Mouse (Mus musculus) embryonic facial prominence, embryonic 15.5 days (tissue): Measurements from ENCODE around the gene Sox5. TPM values are rescaled to one million over a fixed set of nuclear protein-coding genes. Genes with fewer than 3 reads are reported as not detected.

ENCODE experiments used
- ATAC-seq: fragments of 200-750 bp; cut with Nextera tagmentation; 2 replicates; pipeline ENCODE4 v1.8.0; 2017; ENCODE audit warnings: low read depth, moderate TSS enrichment; ENCODE audit not compliant: insufficient number of reproducible peaks, low FRiP score, low TSS enrichment
- H3K27ac ChIP-seq: fragments of 300-500 bp; sonication (generic); replicated peaks from 2 replicates; pipeline ENCODE4 v1.5.1; 2015; ENCODE audit warnings: mild to moderate bottlenecking, inconsistent platforms
- H3K27me3 ChIP-seq: fragments of 300-500 bp; sonication (generic); 2 replicates; pipeline ENCODE4 v1.6.1; 2015; ENCODE audit warnings: inconsistent platforms
- H3K36me3 ChIP-seq: fragments of 300-500 bp; sonication (generic); 2 replicates; pipeline ENCODE4 v1.6.1; 2015; ENCODE audit warnings: mild to moderate bottlenecking, inconsistent platforms
- H3K4me1 ChIP-seq: fragments of 300-500 bp; sonication (generic); 2 replicates; pipeline ENCODE4 v1.6.1; 2015; ENCODE audit warnings: inconsistent platforms
- H3K4me2 ChIP-seq: fragments of 300-500 bp; sonication (generic); replicated peaks from 2 replicates; pipeline ENCODE4 v1.6.1; 2015; ENCODE audit warnings: mild to moderate bottlenecking, inconsistent platforms
- H3K4me3 ChIP-seq: fragments of 300-500 bp; sonication (generic); replicated peaks from 2 replicates; pipeline ENCODE4 v1.5.1; 2015; ENCODE audit warnings: mild to moderate bottlenecking, inconsistent platforms
- H3K9ac ChIP-seq: fragments of 300-500 bp; sonication (generic); 2 replicates; pipeline ENCODE4 v1.6.1; 2015; ENCODE audit warnings: inconsistent platforms
- H3K9me3 ChIP-seq: fragments of 300-500 bp; sonication (generic); replicated peaks from 2 replicates; pipeline ENCODE4 v1.6.1; 2016; ENCODE audit warnings: inconsistent platforms
- WGBS: fragments of 180-500 bp; shearing (Covaris S2); methylation state at CpG from one replicate; pipeline ENCODE4 v1.1.7; 2015; 5-methylcytosine and 5-hydroxymethylcytosine counted together
- polyA plus RNA-seq: library from polyadenylated mRNA; unstranded; fragments of >200 nt; fragmentation: Nextera tagmentation; extraction: Ambion mirVana; gene quantifications from 2 replicates; pipeline ENCODE4 v1.2.1, GENCODE M21; 2015

The Sox5 gene
- polyA plus RNA-seq, 1 experiment from 2014 or later, result 20.5 TPM

DNA sequence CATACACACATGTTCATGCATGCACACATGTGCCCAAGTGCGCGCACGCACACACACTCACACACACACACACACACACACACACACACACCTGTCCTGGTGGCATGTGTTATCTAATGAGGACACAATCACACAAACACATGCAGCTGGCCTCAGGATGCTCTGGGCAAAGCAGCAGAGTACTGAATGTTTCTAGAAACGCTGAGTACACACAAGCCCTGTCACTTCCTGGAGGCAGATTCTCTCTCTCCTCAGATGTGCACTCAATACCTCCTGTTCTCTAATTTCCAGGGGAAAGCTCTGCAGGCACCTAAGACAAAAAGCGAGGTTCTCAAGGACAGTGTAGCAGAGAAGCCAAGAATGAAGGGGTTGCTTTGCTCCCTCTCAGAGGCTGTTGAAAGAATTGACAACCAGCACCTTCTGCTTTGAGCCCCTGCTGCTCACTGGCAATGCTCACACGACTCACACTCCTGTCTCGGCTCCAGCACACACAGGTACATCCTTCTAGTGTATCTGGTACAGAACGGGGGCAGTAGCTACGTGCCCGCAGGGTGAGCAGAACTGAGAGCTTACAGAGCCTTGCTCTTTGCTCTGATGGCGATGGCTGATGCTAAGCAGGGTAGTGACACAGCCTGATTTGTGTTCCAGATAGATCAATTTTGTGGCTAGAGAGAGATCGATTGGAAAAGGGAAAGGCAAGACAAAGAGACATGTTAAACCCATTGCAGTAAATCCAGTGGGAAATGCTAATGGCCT, 833.0 kb downstream of the Sox5 start:
- Histone ChIP-seq H3K4me1 (no peaks in the 10 kb centered on the region), H3K4me2 (no peak overlapping the region), H3K9me3 (no peaks in the 10 kb centered on the region), H3K27ac (no peak overlapping the region), H3K27me3 (no peaks in the 10 kb centered on the region), H3K36me3 (no peaks in the 10 kb centered on the region), H3K9ac (no peak overlapping the region), H3K4me3 (no peak overlapping the region)
- WGBS, result 66% methylated on average over 12 of the region's 12 CpGs
- ATAC-seq, result no peak

DNA sequence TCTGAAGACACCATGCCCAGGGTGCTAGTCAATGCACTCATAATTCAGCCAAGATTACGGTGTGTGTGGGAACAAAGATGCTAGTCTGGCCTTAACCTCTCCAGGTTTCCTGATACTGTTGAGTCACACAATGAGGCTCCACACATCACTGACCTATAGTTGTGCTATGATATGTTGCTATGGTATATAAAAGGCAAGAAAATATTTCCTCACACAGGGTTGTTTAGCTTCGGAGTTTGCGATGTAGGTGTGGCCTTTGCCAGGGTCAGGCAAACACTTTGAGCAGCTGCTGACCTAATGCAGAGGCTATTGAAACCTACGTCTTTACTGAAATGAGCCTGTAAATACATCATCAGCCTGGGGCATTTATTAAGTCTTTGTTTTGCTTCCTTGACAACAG, 833.7 kb downstream of the Sox5 start:
- H3K27ac ChIP-seq, result no peak overlapping the region
- no peak overlapping the region for H3K4me3 ChIP-seq
- no peaks in the 10 kb centered on the region for H3K36me3 ChIP-seq

GRCm38 (mm10) chr6:143943126-143943525, 838.7 kb downstream of the Sox5 start:
- WGBS, result 87% methylated on average over 5 of the region's 5 CpGs
- ATAC-seq, result no peak

More for the DNA sequence above, 833.7 kb downstream of the Sox5 start:
- no peaks in the 10 kb centered on the region for H3K4me1 ChIP-seq
- no peak overlapping the region for H3K4me2 ChIP-seq
- H3K9me3 ChIP-seq, result no peaks in the 10 kb centered on the region
- ATAC-seq, result no peak
- no peak overlapping the region for H3K9ac ChIP-seq
- no peaks in the 10 kb centered on the region for H3K27me3 ChIP-seq
- WGBS, result 72% methylated on average over 4 of the region's 4 CpGs

GRCm38 (mm10) chr6:143941291-143941785, 840.4 kb downstream of the Sox5 start:
- Histone ChIP-seq H3K36me3 (no peaks in the 10 kb centered on the region), H3K27me3 (no peaks in the 10 kb centered on the region), H3K9me3 (no peaks in the 10 kb centered on the region), H3K4me3 (no peak overlapping the region), H3K4me2 (no peak overlapping the region), H3K9ac (no peak overlapping the region), H3K4me1 (no peaks in the 10 kb centered on the region), H3K27ac (no peak overlapping the region)
- 24% methylated on average over 8 of the region's 8 CpGs for WGBS
- ATAC-seq, result 0 out of 2 replicates have a peak, but pooled peaks have one; percentile 47

More at GRCm38 (mm10) chr6:143943126-143943525, 838.7 kb downstream of the Sox5 start:
- H3K9ac ChIP-seq, result no peak overlapping the region
- no peak overlapping the region for H3K4me2 ChIP-seq
- H3K4me3 ChIP-seq, result no peak overlapping the region
- H3K36me3 ChIP-seq, result no peaks in the 10 kb centered on the region
- no peaks in the 10 kb centered on the region for H3K4me1 ChIP-seq
- H3K9me3 ChIP-seq, result no peaks in the 10 kb centered on the region
- no peaks in the 10 kb centered on the region for H3K27me3 ChIP-seq
- H3K27ac ChIP-seq, result no peak overlapping the region

DNA sequence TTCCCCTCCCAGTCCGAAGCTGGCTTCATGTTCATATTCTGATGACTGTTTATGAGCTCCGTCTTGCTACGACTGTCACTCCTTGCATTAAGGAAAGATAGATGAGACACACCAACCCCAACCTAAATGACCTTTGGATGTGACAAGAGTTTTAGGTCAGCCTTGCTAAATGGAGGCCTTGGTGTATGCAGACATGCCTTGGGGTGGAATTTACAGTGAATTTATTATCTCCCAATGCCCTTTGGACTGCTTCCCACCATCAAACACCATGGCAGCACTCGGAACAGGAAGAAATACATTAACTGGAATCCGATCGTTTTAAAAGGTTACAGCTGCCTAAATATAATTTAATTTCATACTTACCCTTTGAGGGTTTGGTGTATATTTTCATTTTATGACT, 858.6 kb downstream of the Sox5 start:
- Histone ChIP-seq H3K36me3 (no peaks in the 10 kb centered on the region), H3K9ac (no peak overlapping the region), H3K27me3 (no peaks in the 10 kb centered on the region), H3K27ac (no peak overlapping the region), H3K4me2 (no peak overlapping the region), H3K4me1 (no peaks in the 10 kb centered on the region), H3K9me3 (no peaks in the 10 kb centered on the region), H3K4me3 (no peak overlapping the region)
- no peak for ATAC-seq
- WGBS, result 58% methylated on average over 6 of the region's 6 CpGs

- WGBS, result 68% methylated on average over 16 of the region's 16 CpGs
- H3K27ac ChIP-seq, result no peak overlapping the region
- H3K4me1 ChIP-seq, result no peaks in the 10 kb centered on the region
- H3K27me3 ChIP-seq, result no peaks in the 10 kb centered on the region
- ATAC-seq, result no peak
- H3K9me3 ChIP-seq, result no peaks in the 10 kb centered on the region
- H3K36me3 ChIP-seq, result no peaks in the 10 kb centered on the region
- no peak overlapping the region for H3K4me2 ChIP-seq
- H3K9ac ChIP-seq, result no peak overlapping the region
- no peak overlapping the region for H3K4me3 ChIP-seq
Observed at GRCm38 (mm10) chr6:143918405-143918947, 863.3 kb downstream of the Sox5 start.

GRCm38 (mm10) chr6:143916152-143916735, 865.5 kb downstream of the Sox5 start:
- Histone ChIP-seq H3K27me3 (no peaks in the 10 kb centered on the region), H3K9me3 (no peaks in the 10 kb centered on the region), H3K4me1 (no peaks in the 10 kb centered on the region), H3K4me3 (no peak overlapping the region), H3K36me3 (no peaks in the 10 kb centered on the region), H3K4me2 (no peak overlapping the region), H3K27ac (no peak overlapping the region), H3K9ac (no peak overlapping the region)
- 81% methylated on average over 10 of the region's 10 CpGs for WGBS
- no peak for ATAC-seq

DNA sequence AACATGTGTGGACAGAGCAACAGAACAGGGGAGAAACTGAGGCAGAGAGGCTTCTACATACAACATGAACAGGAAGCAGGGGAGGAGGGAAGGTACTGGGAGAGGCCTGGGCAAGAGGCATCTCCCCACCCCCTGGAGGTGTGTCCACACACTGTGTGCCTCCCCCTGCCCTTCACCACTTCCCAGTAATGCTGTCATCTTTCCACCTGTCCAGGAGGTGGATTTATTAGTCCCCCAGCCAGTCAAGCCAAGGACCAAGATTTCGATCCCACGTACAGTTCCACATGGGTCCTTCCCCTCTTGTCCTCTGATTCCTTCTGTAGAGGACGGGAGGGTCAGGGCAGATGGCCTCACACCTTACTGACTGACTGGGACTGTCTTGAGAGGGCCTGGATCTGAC, 866.1 kb downstream of the Sox5 start:
- Histone ChIP-seq H3K4me3 (no peak overlapping the region), H3K4me2 (no peak overlapping the region), H3K27ac (no peak overlapping the region), H3K36me3 (no peaks in the 10 kb centered on the region), H3K9me3 (no peaks in the 10 kb centered on the region), H3K27me3 (no peaks in the 10 kb centered on the region), H3K4me1 (no peaks in the 10 kb centered on the region), H3K9ac (no peak overlapping the region)
- no peak for ATAC-seq
- WGBS, result 91% methylated on average over 3 of the region's 3 CpGs

DNA sequence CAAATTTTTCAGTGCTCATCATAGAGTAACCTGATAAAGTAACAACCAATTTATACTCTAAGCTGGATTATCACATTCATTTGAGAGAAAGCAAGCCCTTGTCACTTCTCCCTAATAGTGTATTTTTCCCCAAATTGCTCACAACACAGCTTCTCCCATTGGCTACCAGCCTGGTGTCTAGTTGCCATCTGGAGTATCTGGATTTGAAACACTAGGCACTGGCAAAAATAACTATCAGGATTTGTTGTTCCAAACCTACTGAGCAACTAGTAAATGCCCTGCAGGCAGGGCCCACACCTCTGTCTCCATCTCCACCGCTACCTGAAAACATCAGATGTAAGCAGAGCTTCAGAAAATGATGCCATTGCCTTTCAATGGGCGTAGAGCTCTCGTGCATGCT, 869.5 kb downstream of the Sox5 start:
- H3K27me3 ChIP-seq, result no peaks in the 10 kb centered on the region
- no peak overlapping the region for H3K9ac ChIP-seq
- no peaks in the 10 kb centered on the region for H3K36me3 ChIP-seq
- no peak overlapping the region for H3K4me3 ChIP-seq
- H3K4me2 ChIP-seq, result no peak overlapping the region
- no peaks in the 10 kb centered on the region for H3K9me3 ChIP-seq
- no peak for ATAC-seq
- H3K4me1 ChIP-seq, result no peaks in the 10 kb centered on the region
- WGBS, result 87% methylated on average over 3 of the region's 3 CpGs
- no peak overlapping the region for H3K27ac ChIP-seq

DNA sequence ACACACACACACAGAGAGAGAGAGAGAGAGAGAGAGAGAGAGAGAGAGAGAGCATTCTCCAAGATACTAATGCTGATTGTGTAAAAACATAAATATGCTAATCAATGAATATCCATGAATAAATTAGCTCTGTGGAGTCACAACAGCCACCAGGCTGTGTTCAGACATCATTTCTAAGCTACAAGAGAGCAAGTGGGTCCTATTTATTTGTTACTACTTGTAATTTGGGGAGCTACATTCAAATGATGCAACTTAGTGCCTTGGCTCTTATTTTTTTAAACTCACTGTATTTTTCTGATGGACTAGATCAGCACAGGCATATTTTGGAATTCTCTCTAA, 877.1 kb downstream of the Sox5 start:
- Histone ChIP-seq H3K4me3 (no peak overlapping the region), H3K27me3 (no peaks in the 10 kb centered on the region), H3K27ac (no peak overlapping the region), H3K4me2 (no peak overlapping the region), H3K9me3 (no peaks in the 10 kb centered on the region), H3K4me1 (no peaks in the 10 kb centered on the region), H3K36me3 (no peaks in the 10 kb centered on the region), H3K9ac (no peak overlapping the region)
- no peak for ATAC-seq

DNA sequence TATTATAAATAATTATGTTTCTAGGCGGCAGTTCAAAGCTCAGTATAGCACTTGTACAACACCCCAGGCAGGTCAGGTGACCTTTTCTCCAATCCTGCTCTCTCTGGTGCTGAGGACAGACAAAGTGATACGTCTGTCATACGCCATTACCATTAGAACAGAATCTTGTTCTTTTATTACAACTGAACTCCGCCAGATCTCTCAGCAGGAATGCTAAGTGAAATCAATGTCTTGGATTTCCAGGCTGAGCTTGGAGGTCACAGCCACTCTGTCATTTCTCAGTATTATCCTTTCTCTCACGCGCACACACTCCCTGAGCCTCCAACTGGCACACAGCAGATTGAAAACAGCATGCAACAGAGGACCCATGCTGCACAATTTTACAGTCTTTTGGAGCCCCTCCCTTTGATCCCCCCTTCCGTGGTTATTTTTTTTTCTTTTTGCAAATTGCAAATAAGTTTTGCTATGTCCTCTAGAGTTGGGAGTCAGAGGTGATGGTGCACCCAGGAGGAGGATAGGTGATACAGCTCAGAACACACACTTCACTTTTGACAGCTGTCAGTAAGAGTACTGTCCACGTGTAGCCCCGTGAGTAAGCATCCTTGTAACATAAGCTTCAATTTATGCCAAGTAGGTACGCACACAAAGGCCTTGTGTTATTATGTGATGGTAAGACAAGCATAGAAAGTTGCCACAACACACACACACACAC, 877.6 kb downstream of the Sox5 start:
- H3K27me3 ChIP-seq, result no peaks in the 10 kb centered on the region
- no peak overlapping the region for H3K4me2 ChIP-seq
- H3K4me1 ChIP-seq, result no peaks in the 10 kb centered on the region
- 58% methylated on average over 10 of the region's 10 CpGs for WGBS
- no peak overlapping the region for H3K4me3 ChIP-seq
- no peaks in the 10 kb centered on the region for H3K9me3 ChIP-seq
- no peak overlapping the region for H3K27ac ChIP-seq
- H3K9ac ChIP-seq, result no peak overlapping the region
- no peak for ATAC-seq
- no peaks in the 10 kb centered on the region for H3K36me3 ChIP-seq
